Mouse (Mus musculus) kidney, postnatal 0 days (tissue): ENCODE measurements around the gene Ovol3. TPM values are rescaled to one million over a fixed set of nuclear protein-coding genes. Genes with fewer than 3 reads are reported as not detected.
A peak's percentile ranks its signal among the peaks of the same experiment; 100 is the strongest.
"Not testable (repeated sequence)": the region's sequence is repeated elsewhere in the genome, so short reads cannot be mapped to it uniquely, and the experiment has no call there.

ENCODE experiments used
- ATAC-seq: fragments of 200-750 bp; cut with Nextera tagmentation; replicated peaks from 2 replicates; pipeline ENCODE4 v1.8.0; 2017; ENCODE audit warnings: low read depth, moderate number of reproducible peaks, moderate TSS enrichment, moderate library complexity; ENCODE audit not compliant: low FRiP score
- DNase-seq: peaks from one replicate; pipeline ENCODE4 v3.0.0-alpha.2; 2016; ENCODE audit warnings: low spot score
- H3K27ac ChIP-seq: fragments of 300-500 bp; sonication (generic); 2 replicates; pipeline ENCODE4 v1.5.1; 2014; ENCODE audit warnings: mild to moderate bottlenecking
- H3K27me3 ChIP-seq: fragments of 300-500 bp; sonication (generic); 2 replicates; pipeline ENCODE4 v1.6.1; 2014; ENCODE audit warnings: low read length, mixed read lengths; ENCODE audit not compliant: insufficient read depth
- H3K36me3 ChIP-seq: fragments of 300-500 bp; sonication (generic); 2 replicates; pipeline ENCODE4 v1.6.1; 2014; ENCODE audit warnings: low read length, mixed read lengths; ENCODE audit not compliant: insufficient read depth
- H3K4me1 ChIP-seq: fragments of 300-500 bp; sonication (generic); replicated peaks from 2 replicates; pipeline ENCODE4 v1.6.1; 2014; ENCODE audit warnings: antibody characterized with exemption, low read length, mixed read lengths; ENCODE audit not compliant: insufficient read depth
- H3K4me2 ChIP-seq: fragments of 300-500 bp; sonication (generic); 2 replicates; pipeline ENCODE4 v1.6.1; 2014; ENCODE audit warnings: mild to moderate bottlenecking, low read length, moderate library complexity, mixed read lengths
- H3K4me3 ChIP-seq: fragments of 300-500 bp; sonication (generic); replicated peaks from 2 replicates; pipeline ENCODE4 v1.5.1; 2014; ENCODE audit warnings: low read depth, low read length
- H3K9ac ChIP-seq: fragments of 300-500 bp; sonication (generic); 2 replicates; pipeline ENCODE4 v1.6.1; 2014; ENCODE audit warnings: low read depth, low read length
- H3K9me3 ChIP-seq: fragments of 300-500 bp; sonication (generic); replicated peaks from 2 replicates; pipeline ENCODE4 v1.6.1; 2016; ENCODE audit warnings: low read length, inconsistent platforms, mixed read lengths
- CTCF ChIP-seq: IDR thresholded peaks from 2 replicates; pipeline ENCODE4 v1.5.1; 2016; ENCODE audit warnings: antibody characterized with exemption, low read depth, mild to moderate bottlenecking, moderate library complexity
- WGBS: fragments of 180-500 bp; shearing (Covaris S2); extraction: QIAGEN DNeasy Blood & Tissue Kit; methylation state at CpG from one replicate; pipeline ENCODE4 v1.1.7; 2014; 5-methylcytosine and 5-hydroxymethylcytosine counted together
- polyA plus RNA-seq: library from polyadenylated mRNA; unstranded; fragments of >200 nt; fragmentation: Nextera tagmentation; extraction: Ambion mirVana; gene quantifications from 2 replicates; pipeline ENCODE4 v1.2.1, GENCODE M21; 2015

The Ovol3 gene
- polyA plus RNA-seq, 1 experiment from 2014 or later = not detected

DNA sequence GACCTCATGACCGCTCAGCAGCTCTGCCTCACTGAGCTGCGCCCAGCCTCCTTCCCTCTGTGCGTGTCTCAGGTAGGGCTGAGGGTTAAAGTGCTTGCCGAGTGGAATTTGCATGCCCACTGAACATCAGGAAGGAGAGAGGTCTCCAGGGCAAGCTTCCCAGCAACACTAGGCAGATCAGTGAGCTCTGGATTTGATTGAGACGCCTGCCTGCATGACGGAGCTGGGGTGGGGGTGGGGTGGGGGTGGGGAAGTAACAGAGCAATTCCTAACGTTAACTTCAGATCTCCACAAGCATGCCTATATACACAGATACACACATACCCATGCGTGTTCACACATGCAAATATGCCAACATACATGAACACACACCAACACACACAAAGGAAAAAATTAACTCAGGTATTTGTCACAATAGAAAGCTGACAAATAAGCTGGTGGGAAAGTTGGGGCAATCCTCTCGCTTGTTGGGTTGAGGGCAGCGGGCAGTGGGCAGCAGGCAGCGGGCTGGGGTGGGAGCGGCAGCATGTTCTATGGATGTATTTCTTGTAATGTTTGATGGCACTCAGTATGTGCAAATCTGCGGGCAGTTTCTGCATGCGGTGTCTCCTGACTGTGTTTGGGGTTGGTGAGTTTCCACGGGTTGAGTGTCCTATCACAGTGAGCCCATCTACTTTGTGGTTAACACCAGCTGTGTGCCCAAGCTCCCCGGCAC lies 16.1 kb downstream of the Ovol3 start:
- 2% methylated on average over 16 of the region's 16 CpGs for WGBS
- peak overlapping the region; percentile 87 for H3K27ac ChIP-seq
- DNase-seq (peak; percentile 84), ATAC-seq (peak; percentile 86)
- TF ChIP-seq CTCF = no peak
- H3K9me3 ChIP-seq = no peaks in the 10 kb centered on the region
- peak overlapping the region; percentile 41 for H3K4me3 ChIP-seq
- peak overlapping the region; percentile 56 for H3K9ac ChIP-seq
- H3K36me3 ChIP-seq = peaks cover 9% of the 10 kb centered on the region
- no peaks in the 10 kb centered on the region for H3K4me1 ChIP-seq
- peak overlapping the region; percentile 93 for H3K4me2 ChIP-seq
- no peaks in the 10 kb centered on the region for H3K27me3 ChIP-seq

DNA sequence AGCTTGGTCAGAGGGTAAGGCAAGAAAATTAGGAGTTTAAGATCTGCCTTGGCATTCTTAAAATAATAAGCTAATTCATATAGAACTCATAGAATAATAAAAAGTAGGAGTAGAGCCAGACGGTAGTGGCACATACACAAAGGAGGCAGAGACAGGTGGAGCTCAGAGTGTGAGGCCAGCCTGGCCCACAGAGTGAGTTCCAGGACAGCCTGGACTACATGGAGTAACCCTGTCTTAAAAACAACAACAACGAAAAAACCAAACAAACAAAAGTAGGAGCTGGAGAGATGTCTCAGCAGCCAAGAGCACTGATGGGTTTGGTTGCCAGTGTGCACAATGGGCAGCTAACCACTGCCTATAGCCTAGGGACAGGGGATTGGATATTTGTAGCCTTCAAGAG lies 18.2 kb downstream of the Ovol3 start:
- DNase-seq (no peak), ATAC-seq (no peak)
- Histone ChIP-seq H3K36me3 (no peaks in the 10 kb centered on the region), H3K27ac (no peak overlapping the region), H3K4me2 (no peak overlapping the region), H3K9me3 (no peaks in the 10 kb centered on the region), H3K4me3 (no peak overlapping the region), H3K9ac (no peak overlapping the region), H3K4me1 (no peaks in the 10 kb centered on the region), H3K27me3 (no peaks in the 10 kb centered on the region)
- TF ChIP-seq CTCF = no peak
- WGBS = 72% methylated on average over 2 of the region's 2 CpGs

DNA sequence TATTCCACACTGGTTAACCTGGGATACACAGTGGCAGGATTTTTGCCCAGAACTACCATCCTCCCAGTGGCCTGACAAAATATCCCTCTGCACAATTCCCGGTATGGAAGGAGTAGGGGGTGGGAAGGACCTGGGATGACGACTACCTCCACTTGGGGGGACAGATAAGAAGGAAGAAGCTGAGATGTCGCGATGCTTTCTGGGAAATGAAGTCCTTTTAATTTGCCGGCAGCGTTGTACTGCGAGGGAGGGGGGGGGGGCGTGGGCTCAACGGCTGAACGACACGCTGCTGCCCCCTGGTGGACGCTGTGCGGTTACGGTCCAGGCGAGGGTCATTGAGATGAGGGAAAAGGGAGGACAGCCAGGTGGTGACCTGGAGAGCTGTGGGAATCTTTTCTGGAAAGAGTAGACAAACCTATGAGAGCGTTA lies 18.8 kb downstream of the Ovol3 start:
- Histone ChIP-seq H3K4me1 (no peaks in the 10 kb centered on the region), H3K4me3 (no peak overlapping the region), H3K36me3 (no peaks in the 10 kb centered on the region), H3K9ac (no peak overlapping the region), H3K27ac (no peak overlapping the region), H3K9me3 (no peaks in the 10 kb centered on the region), H3K27me3 (no peaks in the 10 kb centered on the region), H3K4me2 (peak overlapping the region; percentile 46; the same call in 1 of the 2 replicates)
- peak; percentile 97 for TF ChIP-seq CTCF
- ATAC-seq (peak; percentile 30), DNase-seq (peak; percentile 93)
- WGBS = 0% methylated on average over 16 of the region's 16 CpGs

DNA sequence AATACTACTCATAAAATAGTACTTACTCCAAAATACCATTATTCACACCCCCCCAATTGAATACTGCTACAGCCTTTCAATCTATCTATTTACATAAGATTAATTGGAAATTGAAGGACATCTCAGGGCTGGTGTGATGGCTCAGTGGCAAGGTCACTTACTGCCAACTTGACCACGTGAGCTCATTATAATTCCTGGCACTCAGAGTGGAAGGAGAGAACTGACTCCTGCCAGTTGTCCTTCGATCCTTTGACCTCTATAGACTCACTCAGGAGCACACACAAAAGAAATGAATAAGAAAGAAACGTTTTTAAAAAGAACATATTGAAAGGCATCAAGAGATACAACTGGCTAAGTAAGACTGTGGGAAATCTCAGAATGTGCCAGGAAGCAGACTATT lies 19.6 kb downstream of the Ovol3 start:
- Histone ChIP-seq H3K4me3 (no peak overlapping the region), H3K9me3 (no peaks in the 10 kb centered on the region), H3K27me3 (no peaks in the 10 kb centered on the region), H3K4me2 (no peak overlapping the region), H3K4me1 (no peaks in the 10 kb centered on the region), H3K9ac (no peak overlapping the region), H3K36me3 (no peaks in the 10 kb centered on the region), H3K27ac (no peak overlapping the region)
- no peak for TF ChIP-seq CTCF
- ATAC-seq (no peak), DNase-seq (no peak)
- 86% methylated on average over 3 of the region's 3 CpGs for WGBS

DNA sequence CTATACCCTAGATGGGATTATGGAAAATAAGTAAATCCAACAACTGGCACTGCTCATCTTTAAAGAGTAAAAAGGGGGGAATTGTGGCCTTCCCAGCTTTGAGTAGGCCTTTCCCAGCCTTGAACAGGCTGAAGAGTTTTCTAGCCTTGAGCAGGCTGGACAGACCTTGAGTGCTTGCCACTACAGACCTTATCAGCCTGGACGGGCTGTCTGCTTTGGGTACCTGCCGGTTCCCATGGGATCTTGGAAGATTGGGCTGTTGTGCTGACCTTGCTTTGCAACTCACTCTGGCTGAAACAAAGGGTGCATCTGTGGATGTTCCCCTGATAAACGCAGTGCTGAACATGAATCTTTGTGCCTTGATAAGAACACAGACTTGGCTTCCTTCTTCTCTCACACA lies 21.6 kb downstream of the Ovol3 start:
- no peak for DNase-seq
- ATAC-seq = no peak
- Histone ChIP-seq H3K4me1 (no peaks in the 10 kb centered on the region), H3K27ac (no peak overlapping the region), H3K4me3 (no peak overlapping the region), H3K36me3 (no peaks in the 10 kb centered on the region), H3K4me2 (no peak overlapping the region), H3K9me3 (no peaks in the 10 kb centered on the region), H3K27me3 (no peaks in the 10 kb centered on the region), H3K9ac (no peak overlapping the region)
- no peak for TF ChIP-seq CTCF
- 89% methylated on average over 3 of the region's 3 CpGs for WGBS

GRCm38 (mm10) chr7:30211025-30211424 lies 24.5 kb downstream of the Ovol3 start:
- H3K27me3 ChIP-seq = no peaks in the 10 kb centered on the region
- no peak overlapping the region for H3K9ac ChIP-seq
- no peaks in the 10 kb centered on the region for H3K36me3 ChIP-seq
- DNase-seq (no peak), ATAC-seq (no peak)
- H3K27ac ChIP-seq = 0 out of 2 replicates have a peak overlapping the region, but pooled peaks have one; percentile 36
- no peak for TF ChIP-seq CTCF
- H3K4me2 ChIP-seq = no peak overlapping the region
- H3K4me1 ChIP-seq = no peaks in the 10 kb centered on the region
- no peak overlapping the region for H3K4me3 ChIP-seq
- 19% methylated on average over 4 of the region's 4 CpGs for WGBS
- H3K9me3 ChIP-seq = no peaks in the 10 kb centered on the region

DNA sequence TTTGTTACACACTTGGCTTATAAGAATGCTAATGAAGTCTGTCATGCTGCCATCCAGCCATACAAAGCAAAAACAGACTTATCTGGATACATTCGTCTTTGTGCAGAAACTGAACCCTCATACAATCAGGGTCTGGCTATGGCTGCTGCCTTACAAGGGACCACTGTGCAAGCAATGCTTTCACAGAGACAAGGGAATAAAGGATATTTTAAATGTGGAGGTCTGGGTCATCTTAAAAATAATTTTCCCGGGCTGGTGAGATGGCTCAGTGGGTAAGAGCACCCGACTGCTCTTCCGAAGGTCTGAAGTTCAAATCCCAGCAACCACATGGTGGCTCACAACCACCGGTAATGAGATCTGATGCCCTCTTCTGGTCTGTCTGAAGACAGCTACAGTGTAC lies 29.2 kb downstream of the Ovol3 start:
- 54% methylated on average over 5 of the region's 5 CpGs for WGBS
- DNase-seq, H3K27me3 ChIP-seq, ATAC-seq, H3K9me3 ChIP-seq, H3K4me1 ChIP-seq, H3K36me3 ChIP-seq, H3K9ac ChIP-seq, H3K4me3 ChIP-seq, H3K27ac ChIP-seq, H3K4me2 ChIP-seq: not testable (repeated sequence)
